Mouse (Mus musculus) layer of hippocampus, adult 9-10 months (tissue): ENCODE measurements around the gene Dnajb4.
A peak's percentile ranks its signal among the peaks of the same experiment; 100 is the strongest.
"Not testable (repeated sequence)": the region's sequence is repeated elsewhere in the genome, so short reads cannot be mapped to it uniquely, and the experiment has no call there.

Source experiments
- DNase-seq: peaks from one replicate; pipeline ENCODE4 v3.0.0; 2022; ENCODE audit warnings: low spot score

Gene Dnajb4

GRCm38 (mm10) chr3:152208096-152208885 lies 1.8 kb downstream of the Dnajb4 start:
- DNase-seq: no peak

- no peak for DNase-seq
Observed at GRCm38 (mm10) chr3:152207156-152207555, 2.9 kb downstream of the Dnajb4 start.

GRCm38 (mm10) chr3:152204577-152204976 lies 5.5 kb downstream of the Dnajb4 start:
- DNase-seq: no peak

GRCm38 (mm10) chr3:152203996-152204395 lies 6.1 kb downstream of the Dnajb4 start:
- DNase-seq: no peak

- no peak for DNase-seq
Observed at GRCm38 (mm10) chr3:152203411-152203810, 6.7 kb downstream of the Dnajb4 start.

- DNase-seq: no peak
Observed at GRCm38 (mm10) chr3:152202942-152203341, 7.2 kb downstream of the Dnajb4 start.

- DNase-seq: no peak
Observed at GRCm38 (mm10) chr3:152201651-152202050, 8.5 kb downstream of the Dnajb4 start.

GRCm38 (mm10) chr3:152201181-152201580 lies 8.9 kb downstream of the Dnajb4 start:
- no peak for DNase-seq

GRCm38 (mm10) chr3:152199125-152199524 lies 11.0 kb downstream of the Dnajb4 start:
- DNase-seq: no peak

- not testable (repeated sequence) for DNase-seq
Observed at GRCm38 (mm10) chr3:152197246-152197645, 12.9 kb downstream of the Dnajb4 start.

GRCm38 (mm10) chr3:152193635-152194097 lies 16.4 kb downstream of the Dnajb4 start:
- DNase-seq: peak; percentile 79

- no peak for DNase-seq
Observed at GRCm38 (mm10) chr3:152193177-152193576, 16.9 kb downstream of the Dnajb4 start.

GRCm38 (mm10) chr3:152192238-152192931 lies 17.7 kb downstream of the Dnajb4 start:
- no peak for DNase-seq

- no peak for DNase-seq
Observed at GRCm38 (mm10) chr3:152191791-152192237, 18.3 kb downstream of the Dnajb4 start.

- DNase-seq: no peak
Observed at GRCm38 (mm10) chr3:152190679-152191477, 19.2 kb downstream of the Dnajb4 start.

- no peak for DNase-seq
Observed at GRCm38 (mm10) chr3:152189306-152189705, 20.8 kb downstream of the Dnajb4 start.

GRCm38 (mm10) chr3:152186106-152186505 lies 24.0 kb downstream of the Dnajb4 start:
- no peak for DNase-seq

GRCm38 (mm10) chr3:152183522-152183921 lies 26.6 kb downstream of the Dnajb4 start:
- no peak for DNase-seq

GRCm38 (mm10) chr3:152180624-152181023 lies 29.5 kb downstream of the Dnajb4 start:
- DNase-seq: no peak

- no peak for DNase-seq
Observed at GRCm38 (mm10) chr3:152179285-152179684, 30.8 kb downstream of the Dnajb4 start.

- DNase-seq: no peak
Observed at GRCm38 (mm10) chr3:152178816-152179215, 31.3 kb downstream of the Dnajb4 start.

GRCm38 (mm10) chr3:152172322-152172935 lies 37.7 kb downstream of the Dnajb4 start:
- DNase-seq: no peak
